Mouse (Mus musculus): ENCODE measurements at regions not wholly inside any gene's neighbourhood (a gene's known extent, or its start where the extent isn't known, plus 50 kb on each side); places are given as distances from the start of the nearest gene placed in this dataset.

DNA sequence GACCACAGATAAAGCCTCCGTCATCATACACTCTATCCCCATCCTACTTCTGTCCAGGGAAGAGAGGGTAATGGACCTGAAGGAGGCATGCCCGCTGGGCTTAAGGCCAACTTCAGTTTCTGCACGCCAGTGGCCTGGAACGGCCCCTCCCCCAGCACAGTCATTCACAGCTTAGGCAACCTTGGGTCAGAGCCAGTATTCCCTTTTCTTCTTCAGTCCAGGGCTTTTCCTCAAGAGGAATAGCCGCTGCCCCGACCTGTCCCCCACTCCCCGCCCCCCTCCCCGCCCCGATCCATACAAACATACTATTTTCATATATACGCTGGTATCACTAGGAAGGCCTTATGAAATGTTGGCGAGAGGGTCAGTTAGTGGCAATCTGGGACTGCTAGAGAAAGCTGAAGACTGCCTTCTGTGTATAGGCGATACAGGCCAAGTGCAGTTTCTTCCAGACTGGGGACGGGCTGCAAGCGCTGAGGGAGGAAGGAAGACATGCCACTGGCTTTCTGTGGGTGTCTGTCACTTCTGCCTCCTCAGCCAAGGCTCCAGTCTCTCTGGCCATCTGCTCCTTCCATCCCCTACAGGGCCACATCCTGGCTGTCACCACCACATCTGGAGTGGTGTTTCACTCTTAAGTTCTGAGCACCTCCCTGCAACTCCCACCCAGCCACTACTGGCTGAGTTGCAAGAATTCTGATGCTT lies 113.5 kb upstream of the Lemd2 start:
- TF ChIP-seq CTCF (conservative IDR thresholded peaks at IDR 0.05; ENCODE audit: low read length): no peak
- TF ChIP-seq POU5F1 (IDR thresholded peaks at IDR 0.05; ENCODE audit: borderline replicate concordance, low read length): no peak
